Mouse (Mus musculus) large intestine, adult 2 months (tissue): ENCODE data around the gene Vmn1r7. TPM values are rescaled to one million over a fixed set of nuclear protein-coding genes. Genes with fewer than 3 reads are reported as not detected.
"Not testable (repeated sequence)": the region's sequence is repeated elsewhere in the genome, so short reads cannot be mapped to it uniquely, and the experiment has no call there.

Experiments
- DNase-seq: peaks from one replicate; pipeline ENCODE4 v3.0.0-alpha.2; 2012; ENCODE audit warnings: low read depth, low spot score
- WGBS: fragments of 180-500 bp; shearing (Covaris S2); methylation state at CpG from one replicate; pipeline ENCODE4 v1.1.7; 2018; 5-methylcytosine and 5-hydroxymethylcytosine counted together
- polyA plus RNA-seq: library from polyadenylated mRNA; depleted of rRNA; stranded (reverse); fragments of >200 nt; gene quantifications from 2 replicates; pipeline ENCODE4 v1.2.3, GENCODE M21; 2012; rRNA removed

The Vmn1r7 gene
- polyA plus RNA-seq, result not detected in 2 replicates

- WGBS, result 85% methylated on average over 2 of the region's 2 CpGs
- DNase-seq, result not testable (repeated sequence)
Measured at GRCm38 (mm10) chr6:57025224-57025623, at the start of gene Vmn1r7. Vmn1r7 (minus strand) TSS chr6:57025324.

DNA sequence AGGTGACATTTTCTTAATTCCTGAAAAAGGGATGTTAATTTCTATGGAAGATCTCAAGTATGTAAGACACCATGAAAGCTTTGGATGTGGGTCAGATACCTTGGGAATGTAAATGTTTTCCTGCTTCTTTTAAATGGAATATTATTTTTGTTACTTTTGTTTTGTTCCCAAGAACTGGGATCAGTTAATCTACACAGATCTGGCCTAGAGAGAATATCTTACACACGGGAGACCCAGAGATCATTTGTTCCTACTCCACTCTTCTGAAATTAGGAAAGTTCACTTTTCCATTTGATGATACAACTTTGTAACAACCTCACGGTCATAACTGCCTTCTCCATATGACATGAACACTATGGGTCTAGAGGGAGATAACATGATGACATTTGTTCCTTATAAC is 41.4 kb upstream of the Vmn1r7 start, which contains the start of gene Vmn1r9:
Gene Vmn1r9, plus strand, starts transcription at position 301 of the 400 bp plus-strand sequence.
- whole genome bisulfite sequencing, result 81% methylated on average over 2 of the region's 2 CpGs
- no peak for DNase-seq

DNA sequence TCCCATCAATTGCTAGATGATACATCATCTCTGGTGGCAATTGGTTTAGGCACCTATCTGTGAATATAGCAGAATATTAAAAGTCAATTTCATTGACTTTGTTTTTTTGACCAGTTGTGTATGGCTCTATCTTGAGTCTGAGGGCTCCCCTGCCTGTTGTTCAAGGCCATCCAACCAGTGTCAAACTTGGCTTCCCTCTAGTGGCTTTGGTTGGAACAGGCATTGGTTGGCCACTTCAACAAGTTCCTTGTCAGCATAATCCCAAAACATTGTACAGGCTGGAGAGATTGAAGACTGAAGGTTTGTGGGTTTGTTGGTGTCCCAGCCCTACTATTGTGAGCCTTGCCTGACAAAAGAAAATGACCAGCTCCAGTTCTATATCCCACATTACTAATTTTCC is 38.6 kb upstream of the Vmn1r7 start:
- DNase-seq, result no peak

DNA sequence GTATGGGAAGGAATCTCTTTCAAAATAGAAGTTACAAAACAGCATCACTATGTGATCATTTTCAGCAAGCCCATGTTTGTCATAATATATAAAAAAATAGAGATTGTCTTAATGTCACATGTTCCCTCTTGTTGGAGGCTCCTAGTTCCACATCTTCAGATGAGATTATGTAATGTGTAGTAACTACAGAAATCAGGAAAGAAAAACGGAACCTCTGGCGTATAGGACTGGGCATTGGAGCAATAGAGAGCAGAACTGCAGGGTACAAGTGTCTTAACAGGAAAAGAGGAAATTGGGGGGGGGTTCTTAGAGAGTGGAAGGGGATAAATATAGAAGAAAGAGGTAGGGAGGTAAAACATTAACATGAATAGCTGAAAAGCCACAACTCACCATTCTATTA is 9.6 kb upstream of the Vmn1r7 start:
- DNase-seq, result no peak
- WGBS, result 79% methylated on average over 2 of the region's 2 CpGs

DNA sequence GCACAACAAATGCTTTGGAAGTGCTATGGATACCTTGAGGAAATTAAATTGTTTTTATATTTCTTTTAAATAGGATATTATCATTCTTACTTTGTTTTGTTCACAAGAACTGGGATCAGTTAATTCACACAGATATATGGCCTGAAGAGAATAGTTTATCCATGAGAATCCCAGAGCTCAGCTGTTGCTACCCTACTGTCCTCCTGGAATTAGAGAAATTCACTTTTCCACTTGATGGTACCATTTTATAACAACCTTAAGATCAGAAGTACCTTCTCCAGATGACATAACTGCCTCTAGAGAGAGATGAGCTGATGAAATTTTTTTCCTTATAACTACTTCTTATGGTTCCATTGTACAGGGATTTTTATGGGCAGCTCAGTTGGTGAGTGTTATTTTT is 6.9 kb upstream of the Vmn1r7 start, which contains the start of gene Vmn1r8:
Gene Vmn1r8, plus strand, starts transcription at position 301 of the 400 bp plus-strand sequence.
- DNase-seq, result no peak

DNA sequence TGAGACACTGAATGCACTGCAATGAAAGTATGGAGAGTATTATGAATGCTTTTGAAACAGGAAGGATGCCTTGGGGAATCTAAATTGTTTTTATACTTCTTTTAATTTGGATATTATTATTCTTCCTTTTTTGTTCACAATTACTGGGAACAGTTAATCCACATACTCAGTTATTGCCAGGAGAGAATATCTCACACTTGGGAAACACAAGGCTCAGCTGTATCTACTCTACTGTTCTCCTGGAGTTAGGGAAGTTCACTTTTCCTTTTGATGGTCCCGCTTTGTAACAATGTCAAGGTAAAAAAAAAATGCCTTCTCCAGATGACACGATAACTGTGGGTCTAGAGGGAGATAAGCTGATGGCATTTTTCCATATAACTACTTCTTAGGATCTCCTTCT is 28.2 kb downstream of the Vmn1r7 start, which contains the start of gene Vmn1r6:
Gene Vmn1r6, plus strand, starts transcription at position 301 of the 400 bp plus-strand sequence.
- no peak for DNase-seq
- WGBS, result 79% methylated on average over 2 of the region's 2 CpGs

Other genes with a start within 250 kb of the Vmn1r7 start
- 6.1 and 7.0 TPM in 2 replicates for gene Kbtbd2, start 227.5 kb downstream of the Vmn1r7 start, polyA plus RNA-seq
- 11.8 and 13.2 TPM in 2 replicates for gene Fkbp9, start 193.3 kb downstream of the Vmn1r7 start, polyA plus RNA-seq
- 10.5 and 13.4 TPM in 2 replicates for gene Nt5c3, start 101.4 kb downstream of the Vmn1r7 start, polyA plus RNA-seq
- gene Vmn1r4, start 101.3 kb downstream of the Vmn1r7 start, polyA plus RNA-seq, result 0.07 TPM in 1 of 2 replicates, not detected in the other
- not detected in 2 replicates for gene Vmn1r5, start 55.1 kb downstream of the Vmn1r7 start, polyA plus RNA-seq
- gene Vmn1r6, start 28.1 kb downstream of the Vmn1r7 start, polyA plus RNA-seq, result not detected in 2 replicates
- gene Vmn1r8, start 7.0 kb upstream of the Vmn1r7 start, polyA plus RNA-seq, result not detected in 2 replicates
- gene Vmn1r9, start 41.5 kb upstream of the Vmn1r7 start, polyA plus RNA-seq, result not detected in 2 replicates
- gene Vmn1r10, start 84.1 kb upstream of the Vmn1r7 start, polyA plus RNA-seq, result not detected in 2 replicates
- not detected in 2 replicates for gene Vmn1r11, start 108.1 kb upstream of the Vmn1r7 start, polyA plus RNA-seq
- not detected in 2 replicates for gene Vmn1r12, start 131.6 kb upstream of the Vmn1r7 start, polyA plus RNA-seq
- gene Vmn1r13, start 178.0 kb upstream of the Vmn1r7 start, polyA plus RNA-seq, result not detected in 2 replicates
- not detected in 2 replicates for gene Vmn1r14, start 206.4 kb upstream of the Vmn1r7 start, polyA plus RNA-seq
- gene Vmn1r15, start 232.6 kb upstream of the Vmn1r7 start, polyA plus RNA-seq, result not detected in 2 replicates